9 mouse cellular contexts compared by ENCODE assay signal in genomic region chr1:78371569-78372236, GRCm38 (mm10).
A peak's percentile ranks its signal among the peaks of the same experiment; 100 is the strongest.
DNase-seq lines count a peak whose midpoint lies in the region; ATAC-seq lines count a peak whose summit lies in the region.
"Had no signal": no experiment of that assay in that cellular context is flagged by ENCODE, and none has a peak within 500 bp of the region (broad histone marks: within the 10 kb centered on the region; RNA-seq: fewer than 3 reads in every experiment).

No protein-coding gene starts in this region.

- H3K9ac ChIP-seq in hindbrain, embryonic 14.5 days = no peak overlapping the region
- H3K9ac ChIP-seq in hindbrain, embryonic 12.5 days = no peak overlapping the region
- H3K9ac ChIP-seq: limb, embryonic 15.5 days had no signal

- no peak overlapping the region for H3K4me3 ChIP-seq in hindbrain, embryonic 14.5 days (replicated peaks; ENCODE audit: low read length)
- H3K4me3 ChIP-seq in hindbrain, embryonic 12.5 days = no peak overlapping the region
- H3K4me3 ChIP-seq: limb, embryonic 15.5 days had no signal

- no peak overlapping the region for H3K4me2 ChIP-seq in hindbrain, embryonic 14.5 days (replicated peaks)
- no peak overlapping the region for H3K4me2 ChIP-seq in hindbrain, embryonic 12.5 days (replicated peaks)
- H3K4me2 ChIP-seq: limb, embryonic 15.5 days had no signal

- 85% methylated on average over 2 of the region's 2 CpGs for WGBS in hindbrain, embryonic 14.5 days
- WGBS in hindbrain, embryonic 12.5 days = 81% methylated on average over 2 of the region's 2 CpGs

- ATAC-seq in hindbrain, embryonic 14.5 days (ENCODE audit: low FRiP score) = peak; percentile 51; the same call in 1 of the 2 replicates
- ATAC-seq in hindbrain, embryonic 12.5 days (ENCODE audit: low FRiP score) = no peak
- peak; percentile 85 for ATAC-seq in cerebellum, adult (ENCODE audit: insufficient number of reproducible peaks, low FRiP score, low TSS enrichment)

- no peaks in the 10 kb centered on the region for H3K36me3 ChIP-seq in hindbrain, embryonic 14.5 days (replicated peaks; ENCODE audit: control insufficient read depth, insufficient read depth)
- H3K36me3 ChIP-seq in hindbrain, embryonic 12.5 days = no peaks in the 10 kb centered on the region
- H3K36me3 ChIP-seq: limb, embryonic 15.5 days had no signal

- H3K4me1 ChIP-seq in hindbrain, embryonic 14.5 days (replicated peaks; ENCODE audit: control insufficient read depth, insufficient read depth, low read length) = no peaks in the 10 kb centered on the region
- 0 out of 2 replicates have a peak, but pooled peaks cover 3% of the 10 kb centered on the region for H3K4me1 ChIP-seq in hindbrain, embryonic 12.5 days

- DNase-seq in hindbrain, embryonic 14.5 days (ENCODE audit: low spot score) = peak; percentile 49
- DNase-seq in heart, adult 9 months (ENCODE audit: low spot score in 2 of 2) = peak; percentile 19 to 44
- peak; percentile 9 for DNase-seq in lung, postnatal 14 days
- DNase-seq in urinary bladder, adult 2 months (ENCODE audit: low spot score) = no peak
- no peak for DNase-seq in spleen, adult 12 weeks (ENCODE audit: low spot score)
- DNase-seq in layer of hippocampus, postnatal 10 days (ENCODE audit: low spot score in 2 of 2) = no peak

- H3K9me3 ChIP-seq in hindbrain, embryonic 14.5 days (ENCODE audit: control insufficient read depth, low read length) = peaks cover 11% of the 10 kb centered on the region; the same call in 1 of the 2 replicates
- 0 out of 2 replicates have a peak, but pooled peaks cover 11% of the 10 kb centered on the region for H3K9me3 ChIP-seq in hindbrain, embryonic 12.5 days (replicated peaks)
- H3K9me3 ChIP-seq: limb, embryonic 15.5 days had no signal

- H3K27ac ChIP-seq in hindbrain, embryonic 14.5 days = no peak overlapping the region
- H3K27ac ChIP-seq in hindbrain, embryonic 12.5 days = no peak overlapping the region
- H3K27ac ChIP-seq: limb, embryonic 15.5 days had no signal

- H3K27me3 ChIP-seq in hindbrain, embryonic 14.5 days (ENCODE audit: control insufficient read depth, insufficient read depth, low read length) = no peaks in the 10 kb centered on the region
- H3K27me3 ChIP-seq in hindbrain, embryonic 12.5 days = no peaks in the 10 kb centered on the region
- H3K27me3 ChIP-seq: limb, embryonic 15.5 days had no signal

Comparison
In these comparisons a context has a peak if more than half of its experiments do, and no peak if none do; other contexts are left out.
1. DNase-seq: peak in hindbrain, embryonic 14.5 days (single experiment), heart, adult 9 months (2 of 2) and lung, postnatal 14 days (single experiment); none in urinary bladder, adult 2 months (single experiment), spleen, adult 12 weeks (single experiment) and layer of hippocampus, postnatal 10 days (0 of 2).